ENCODE assay signal across 12 mouse cellular contexts in the genomic region with DNA sequence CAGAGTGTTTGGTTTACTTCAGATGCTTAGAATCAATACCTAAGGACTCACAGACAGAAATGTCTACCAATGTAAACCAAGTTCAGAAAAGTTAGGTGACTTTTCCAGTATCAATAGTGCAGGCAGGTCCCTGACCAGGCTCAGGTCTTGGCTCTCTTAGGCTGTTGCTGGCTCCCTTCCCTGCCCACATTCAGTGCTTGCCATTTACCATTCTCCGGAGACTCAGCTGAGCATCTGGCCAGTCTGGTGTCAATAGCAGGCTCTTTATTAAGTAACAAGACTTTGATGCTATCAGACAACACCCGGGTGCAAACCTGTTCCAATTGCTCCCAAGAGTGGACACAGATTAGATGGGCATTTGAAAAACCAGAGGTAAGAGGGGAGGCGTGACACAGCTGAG. TPM values are rescaled to one million over a fixed set of nuclear protein-coding genes. Genes with fewer than 3 reads are reported as not detected.
A peak's percentile ranks its signal among the peaks of the same experiment; 100 is the strongest.
DNase-seq lines count a peak whose midpoint lies in the region; ATAC-seq and TF ChIP-seq lines count a peak whose summit lies in the region.
"Had no signal": no experiment of that assay in that cellular context is flagged by ENCODE, and none has a peak within 500 bp of the region (broad histone marks: within the 10 kb centered on the region; RNA-seq: fewer than 3 reads in every experiment).

No protein-coding gene starts in this region.

- no peak for ATAC-seq in cerebellum, adult (ENCODE audit: insufficient number of reproducible peaks, low FRiP score, low TSS enrichment)

- no peak overlapping the region for H3K4me3 ChIP-seq in cerebellum, adult 2 months (replicated peaks; ENCODE audit: insufficient read depth, low read depth, low read length)
- H3K4me3 ChIP-seq: limb, embryonic 10.5 days; liver, embryonic 13.5 days; neural tube, embryonic 13.5 days; stomach, embryonic 15.5 days had no signal

- H3K27ac ChIP-seq in cerebellum, adult 2 months (ENCODE audit: insufficient read depth, low read length), result no peak overlapping the region
- H3K27ac ChIP-seq: limb, embryonic 10.5 days; liver, embryonic 13.5 days; stomach, embryonic 15.5 days had no signal

- TF ChIP-seq POLR2A in cerebellum, adult 2 months (IDR thresholded peaks at IDR 0.05; ENCODE audit: borderline replicate concordance, insufficient read depth, low read length), result no peak

- peak; percentile 38 to 45 for DNase-seq in cerebellum, adult 2 months
- peak; percentile 34 for DNase-seq in layer of hippocampus, adult 11-12 months (ENCODE audit: low spot score)
- no peak for DNase-seq in layer of hippocampus, adult 9-10 months (ENCODE audit: low spot score)
- DNase-seq in adipocyte (ENCODE audit: low spot score), result peak; percentile 20
- DNase-seq in fibroblast of lung, adult 2 months (ENCODE audit: low read depth), result peak; percentile 48
- no peak for DNase-seq in urinary bladder, postnatal 14 days (ENCODE audit: low spot score)
- DNase-seq: liver, embryonic 13.5 days; thymus, postnatal 36 days had no signal

- WGBS in cerebellum, adult 2 months, result 32% methylated on average over 3 of the region's 3 CpGs

- no peaks in the 10 kb centered on the region; the same call in 1 of the 2 replicates for H3K27me3 ChIP-seq in cerebellum, adult 2 months (ENCODE audit: control insufficient read depth, insufficient read depth, low read length)
- H3K27me3 ChIP-seq: liver, embryonic 13.5 days; neural tube, embryonic 13.5 days; stomach, embryonic 15.5 days had no signal

- TF ChIP-seq CTCF in cerebellum, adult 2 months (IDR thresholded peaks at IDR 0.05; ENCODE audit: borderline replicate concordance, insufficient read depth, low read depth, low read length), result no peak

- H3K4me1 ChIP-seq in cerebellum, adult 2 months (ENCODE audit: control insufficient read depth, insufficient read depth, low read length), result peaks cover 4% of the 10 kb centered on the region; the same call in 1 of the 2 replicates

RNA-seq across cellular contexts. Expression of a gene that starts 13.7 kb away (rescaled TPM):
- 13.9 and 15.1 TPM in 2 replicates for polyA plus RNA-seq in cerebellum, adult 2 months (2012; rRNA removed)

Comparison
In these comparisons a context has a peak if more than half of its experiments do, and no peak if none do; other contexts are left out.
1. DNase-seq: peak in cerebellum, adult 2 months (2 of 2), layer of hippocampus, adult 11-12 months (single experiment), adipocyte (single experiment) and fibroblast of lung, adult 2 months (single experiment); none in layer of hippocampus, adult 9-10 months (single experiment) and urinary bladder, postnatal 14 days (single experiment).